Mouse (Mus musculus) liver, embryonic 11.5 days (tissue): Measurements from ENCODE around the gene Nme9. TPM values are rescaled to one million over a fixed set of nuclear protein-coding genes. Genes with fewer than 3 reads are reported as not detected.

Source experiments
- ATAC-seq: fragments of 200-750 bp; cut with Nextera tagmentation; replicated peaks from 2 replicates; pipeline ENCODE4 v1.8.0; 2017; ENCODE audit warnings: moderate number of reproducible peaks, mild to moderate bottlenecking, moderate TSS enrichment, moderate library complexity; ENCODE audit not compliant: low FRiP score
- DNase-seq: peaks from one replicate; pipeline ENCODE4 v3.0.0-alpha.2; 2017; ENCODE audit warnings: low spot score
- H3K27ac ChIP-seq: fragments of 300-500 bp; sonication (generic); 2 replicates; pipeline ENCODE4 v1.5.1; 2014; ENCODE audit warnings: mild to moderate bottlenecking, low read depth, low read length, control low read depth
- H3K27me3 ChIP-seq: fragments of 300-500 bp; sonication (generic); replicated peaks from 2 replicates; pipeline ENCODE4 v1.6.1; 2014; ENCODE audit warnings: low read length, mixed read lengths; ENCODE audit not compliant: control insufficient read depth, insufficient read depth
- H3K36me3 ChIP-seq: fragments of 300-500 bp; sonication (generic); 2 replicates; pipeline ENCODE4 v1.6.1; 2014; ENCODE audit warnings: mild to moderate bottlenecking, low read length, moderate library complexity, mixed read lengths; ENCODE audit not compliant: control insufficient read depth, insufficient read depth
- H3K4me1 ChIP-seq: fragments of 300-500 bp; sonication (generic); replicated peaks from 2 replicates; pipeline ENCODE4 v1.6.1; 2014; ENCODE audit warnings: low read length, mixed read lengths; ENCODE audit not compliant: control insufficient read depth, insufficient read depth
- H3K4me2 ChIP-seq: fragments of 300-500 bp; sonication (generic); 2 replicates; pipeline ENCODE4 v1.6.1; 2014; ENCODE audit warnings: mild to moderate bottlenecking, control low read depth, moderate library complexity
- H3K4me3 ChIP-seq: fragments of 300-500 bp; sonication (generic); 2 replicates; pipeline ENCODE4 v1.5.1; 2014; ENCODE audit warnings: low read depth, low read length, control low read depth
- H3K9ac ChIP-seq: fragments of 300-500 bp; sonication (generic); 2 replicates; pipeline ENCODE4 v1.6.1; 2014; ENCODE audit warnings: low read depth, low read length, control low read depth
- H3K9me3 ChIP-seq: fragments of 300-500 bp; sonication (generic); 2 replicates; pipeline ENCODE4 v1.6.1; 2016; ENCODE audit warnings: low read length, inconsistent platforms, mixed read lengths; ENCODE audit not compliant: control insufficient read depth
- WGBS: fragments of 180-500 bp; shearing (Covaris S2); extraction: QIAGEN DNeasy Blood & Tissue Kit; methylation state at CpG from one replicate; pipeline ENCODE4 v1.1.7; 2014; 5-methylcytosine and 5-hydroxymethylcytosine counted together
- polyA plus RNA-seq: library from polyadenylated mRNA; unstranded; fragments of >200 nt; fragmentation: Nextera tagmentation; extraction: Ambion mirVana; gene quantifications from 2 replicates; pipeline ENCODE4 v1.2.1, GENCODE M21; 2014

The Nme9 gene
- polyA plus RNA-seq, 1 experiment from 2014 or later, result not detected

DNA sequence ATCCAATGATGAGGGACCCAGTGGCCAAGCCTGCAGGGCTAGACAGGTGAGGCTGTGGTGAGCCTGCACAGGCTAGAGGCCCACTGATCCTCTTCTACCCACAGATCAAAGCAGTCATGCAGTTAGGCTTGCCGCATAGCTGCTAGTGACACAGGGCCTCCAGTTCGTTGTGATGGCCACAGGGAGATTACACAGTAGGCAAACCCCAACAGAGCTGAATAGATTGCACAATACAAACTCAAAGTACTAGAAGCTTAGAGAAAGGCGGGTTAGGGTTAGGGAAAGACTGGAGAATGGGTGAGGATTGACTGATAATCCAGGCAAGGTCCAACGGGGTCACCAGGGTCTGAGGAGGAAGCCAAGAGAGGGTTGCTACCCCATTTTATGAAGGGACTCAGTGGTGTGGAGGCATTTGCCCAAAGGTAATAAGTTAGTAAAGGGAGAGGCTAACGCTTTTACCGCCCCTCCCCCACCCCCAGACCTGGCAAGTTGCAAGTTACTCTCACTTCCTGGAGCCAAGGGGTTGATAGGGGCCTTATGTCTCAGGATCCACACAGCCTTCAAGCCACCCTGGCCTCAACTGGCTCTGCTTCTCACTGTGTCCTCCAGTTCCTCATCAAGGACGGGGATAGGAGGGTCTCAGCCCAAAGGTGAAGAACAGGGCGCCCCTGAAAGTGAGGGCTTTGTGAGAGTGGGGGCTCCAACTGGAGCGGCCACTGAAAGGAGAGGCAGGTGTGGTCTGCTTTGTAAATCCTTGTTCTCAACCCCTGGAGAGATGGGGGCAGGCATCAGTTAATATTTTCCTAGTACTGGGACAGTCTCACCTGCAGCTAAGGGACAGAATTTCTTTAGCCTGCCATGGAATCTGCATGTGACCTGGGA is 27.3 kb upstream of the Nme9 start:
- no peaks in the 10 kb centered on the region for H3K27me3 ChIP-seq
- H3K4me1 ChIP-seq, result peaks cover 4% of the 10 kb centered on the region
- H3K36me3 ChIP-seq, result no peaks in the 10 kb centered on the region
- peak overlapping the region; percentile 44 for H3K27ac ChIP-seq
- DNase-seq, result no peak
- ATAC-seq, result peak; percentile 69
- H3K4me2 ChIP-seq, result no peak overlapping the region
- WGBS, result 54% methylated on average over 9 of the region's 9 CpGs
- no peaks in the 10 kb centered on the region for H3K9me3 ChIP-seq
- no peak overlapping the region for H3K9ac ChIP-seq
- no peak overlapping the region for H3K4me3 ChIP-seq

- no peaks in the 10 kb centered on the region for H3K27me3 ChIP-seq
- ATAC-seq (peak; percentile 38; the same call in 1 of the 2 replicates), DNase-seq (no peak)
- peak overlapping the region; percentile 44; the same call in 1 of the 2 replicates for H3K27ac ChIP-seq
- H3K4me1 ChIP-seq, result peaks cover 4% of the 10 kb centered on the region
- no peaks in the 10 kb centered on the region for H3K36me3 ChIP-seq
- no peaks in the 10 kb centered on the region for H3K9me3 ChIP-seq
- no peak overlapping the region for H3K9ac ChIP-seq
- H3K4me2 ChIP-seq, result no peak overlapping the region
- no peak overlapping the region for H3K4me3 ChIP-seq
- 64% methylated on average over 4 of the region's 4 CpGs for WGBS
Observed at GRCm38 (mm10) chr9:99424574-99424863, 26.8 kb upstream of the Nme9 start.

- WGBS, result 67% methylated on average over 9 of the region's 9 CpGs
- H3K36me3 ChIP-seq, result no peaks in the 10 kb centered on the region
- no peak overlapping the region for H3K4me2 ChIP-seq
- ATAC-seq (no peak), DNase-seq (no peak)
- H3K4me3 ChIP-seq, result no peak overlapping the region
- no peaks in the 10 kb centered on the region for H3K9me3 ChIP-seq
- H3K27ac ChIP-seq, result peak overlapping the region; percentile 10; the same call in 1 of the 2 replicates
- H3K9ac ChIP-seq, result no peak overlapping the region
- H3K4me1 ChIP-seq, result peaks cover 4% of the 10 kb centered on the region
- no peaks in the 10 kb centered on the region for H3K27me3 ChIP-seq
Observed at GRCm38 (mm10) chr9:99425262-99425661, 26.0 kb upstream of the Nme9 start.

- ATAC-seq, result no peak
- H3K27me3 ChIP-seq, result no peaks in the 10 kb centered on the region
- H3K4me3 ChIP-seq, result no peak overlapping the region
- H3K9me3 ChIP-seq, result no peaks in the 10 kb centered on the region
- H3K27ac ChIP-seq, result no peak overlapping the region
- H3K9ac ChIP-seq, result no peak overlapping the region
- no peaks in the 10 kb centered on the region for H3K36me3 ChIP-seq
- 76% methylated on average over 11 of the region's 11 CpGs for WGBS
- H3K4me2 ChIP-seq, result no peak overlapping the region
- H3K4me1 ChIP-seq, result no peaks in the 10 kb centered on the region; the same call in none of the 2 replicates
- DNase-seq, result no peak
Observed at GRCm38 (mm10) chr9:99428601-99429331, 22.5 kb upstream of the Nme9 start.

- WGBS, result 86% methylated on average over 3 of the region's 3 CpGs
- DNase-seq, result no peak
- no peak overlapping the region for H3K4me3 ChIP-seq
Observed at GRCm38 (mm10) chr9:99429845-99430244, 21.4 kb upstream of the Nme9 start.

DNA sequence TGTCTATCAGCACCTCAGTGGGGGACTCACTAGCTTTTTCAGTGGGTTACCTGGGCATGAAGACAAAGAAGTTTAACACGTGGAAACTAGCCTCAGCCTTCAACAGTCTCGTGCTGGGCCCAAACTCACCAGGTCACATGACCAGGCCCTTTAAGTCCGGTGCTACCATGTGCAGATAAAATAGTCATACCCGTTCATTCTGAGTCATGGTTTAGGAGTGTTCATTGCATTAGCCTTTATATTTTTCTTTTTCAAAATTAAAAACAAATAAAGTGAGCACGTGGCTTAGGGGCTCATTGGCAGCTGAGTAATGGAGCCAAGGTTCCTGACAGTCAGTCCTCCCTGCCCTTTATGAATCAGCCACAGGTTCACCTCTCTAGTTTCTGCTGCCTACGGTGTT is 20.5 kb upstream of the Nme9 start:
- Histone ChIP-seq H3K36me3 (no peaks in the 10 kb centered on the region), H3K9me3 (no peaks in the 10 kb centered on the region), H3K4me1 (peaks cover 2% of the 10 kb centered on the region; the same call in 1 of the 2 replicates), H3K9ac (no peak overlapping the region), H3K27ac (no peak overlapping the region), H3K27me3 (peaks cover 10% of the 10 kb centered on the region), H3K4me2 (no peak overlapping the region), H3K4me3 (no peak overlapping the region)
- 70% methylated on average over 6 of the region's 6 CpGs for WGBS
- ATAC-seq (no peak), DNase-seq (no peak)

More at GRCm38 (mm10) chr9:99429845-99430244, 21.4 kb upstream of the Nme9 start:
- H3K4me1 ChIP-seq, result no peaks in the 10 kb centered on the region; the same call in 1 of the 2 replicates
- no peaks in the 10 kb centered on the region for H3K36me3 ChIP-seq
- ATAC-seq, result no peak
- H3K9ac ChIP-seq, result no peak overlapping the region
- peaks cover 3% of the 10 kb centered on the region for H3K27me3 ChIP-seq
- H3K4me2 ChIP-seq, result no peak overlapping the region
- H3K27ac ChIP-seq, result no peak overlapping the region
- no peaks in the 10 kb centered on the region for H3K9me3 ChIP-seq

- no peak for ATAC-seq
- Histone ChIP-seq H3K27ac (no peak overlapping the region), H3K27me3 (peaks cover 16% of the 10 kb centered on the region)
Observed at GRCm38 (mm10) chr9:99431346-99431745, 19.9 kb upstream of the Nme9 start.

DNA sequence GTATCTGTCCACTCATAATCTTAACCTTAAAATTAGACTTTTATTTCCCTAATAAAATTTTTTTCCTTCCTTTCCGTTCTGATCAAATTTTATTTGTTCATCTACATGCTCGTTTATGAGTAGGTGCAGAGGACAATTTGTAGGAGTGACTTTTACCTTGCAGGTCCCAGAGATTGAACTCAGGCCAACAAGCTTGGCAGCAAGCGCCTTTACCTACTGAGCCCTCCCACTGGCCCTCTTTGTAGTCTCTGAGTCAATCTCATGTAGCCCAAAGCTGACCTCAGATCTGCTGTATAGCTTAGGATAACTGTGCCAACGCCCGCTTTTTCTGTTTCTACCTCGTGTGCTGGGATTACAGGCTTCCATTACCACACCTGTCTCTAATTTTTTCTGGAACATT is 19.3 kb upstream of the Nme9 start:
- Histone ChIP-seq H3K4me1 (peaks cover 2% of the 10 kb centered on the region; the same call in 1 of the 2 replicates), H3K9me3 (no peaks in the 10 kb centered on the region), H3K4me2 (no peak overlapping the region), H3K27me3 (peaks cover 22% of the 10 kb centered on the region), H3K27ac (no peak overlapping the region), H3K36me3 (no peaks in the 10 kb centered on the region), H3K9ac (no peak overlapping the region), H3K4me3 (no peak overlapping the region)
- DNase-seq (no peak), ATAC-seq (no peak)
- 75% methylated on average over 6 of the region's 6 CpGs for WGBS

More at GRCm38 (mm10) chr9:99431346-99431745, 19.9 kb upstream of the Nme9 start:
- WGBS, result 91% methylated on average over 8 of the region's 8 CpGs
- Histone ChIP-seq H3K9ac (no peak overlapping the region), H3K9me3 (no peaks in the 10 kb centered on the region), H3K4me2 (no peak overlapping the region), H3K36me3 (no peaks in the 10 kb centered on the region), H3K4me1 (peaks cover 2% of the 10 kb centered on the region; the same call in 1 of the 2 replicates), H3K4me3 (no peak overlapping the region)
- no peak for DNase-seq
